Mouse (Mus musculus) retina, postnatal 7 days (tissue): ENCODE data around the gene Fam71a.

ENCODE experiments used
- DNase-seq: peaks from one replicate; pipeline ENCODE4 v3.0.0-alpha.2; 2012; ENCODE audit warnings: low read depth, low spot score

Fam71a gene

DNA sequence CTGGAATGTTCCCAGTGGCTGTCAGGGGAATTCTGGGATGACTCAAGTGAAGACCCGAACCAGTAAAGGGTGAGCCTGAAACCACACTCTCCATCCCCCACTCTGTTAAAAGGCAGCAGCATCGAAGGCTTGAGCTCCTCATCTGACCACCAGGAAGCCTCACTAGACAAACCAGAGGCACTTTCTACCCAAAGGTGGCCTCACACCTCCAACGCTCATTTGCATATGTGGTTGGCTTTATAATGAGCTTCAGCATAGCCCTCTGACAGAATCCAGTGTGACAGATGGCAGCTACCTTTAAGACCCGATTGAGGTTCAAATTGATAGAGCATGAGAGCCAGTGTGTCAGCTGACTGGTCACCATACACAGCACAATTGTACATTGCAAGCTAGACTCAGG lies 40.3 kb downstream of the Fam71a start:
- no peak for DNase-seq

DNA sequence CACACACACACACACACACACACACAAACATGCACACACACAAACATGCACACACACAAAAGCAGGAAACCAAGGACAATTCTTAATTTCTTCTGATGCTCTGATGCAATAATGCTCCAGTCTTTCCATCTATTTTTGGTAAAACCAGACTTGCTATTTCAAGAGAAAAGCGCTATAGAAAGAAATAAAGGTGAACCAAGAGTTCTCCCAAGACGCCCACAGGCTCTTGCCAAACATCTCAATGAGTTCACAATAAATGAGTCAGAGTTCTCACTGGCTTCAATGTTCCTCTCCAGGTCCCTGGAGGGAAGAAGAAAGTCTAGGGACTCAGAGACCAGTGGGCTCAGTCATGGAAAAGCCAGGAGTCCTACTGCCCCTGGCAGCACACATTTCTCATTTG lies 40.9 kb downstream of the Fam71a start:
- no peak for DNase-seq

DNA sequence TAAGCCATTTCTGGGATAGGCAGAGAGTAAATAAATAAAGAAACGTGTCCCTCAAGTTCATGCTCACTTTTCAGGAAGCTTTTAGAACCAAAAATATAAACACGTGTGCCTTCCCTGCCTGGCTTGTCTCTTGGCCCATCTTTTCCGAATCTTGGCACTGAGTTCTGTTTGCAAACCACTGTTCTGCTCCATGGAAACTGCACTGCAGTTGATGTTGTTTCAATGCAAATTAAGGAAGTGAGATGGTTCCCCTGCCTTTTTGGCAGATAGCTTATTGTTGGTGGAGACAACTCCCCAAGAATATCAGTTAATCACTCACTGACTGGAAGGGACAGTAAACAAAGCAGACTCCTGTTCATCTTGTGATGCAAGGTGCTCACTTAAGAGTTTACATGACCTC lies 41.9 kb downstream of the Fam71a start:
- DNase-seq = no peak

DNA sequence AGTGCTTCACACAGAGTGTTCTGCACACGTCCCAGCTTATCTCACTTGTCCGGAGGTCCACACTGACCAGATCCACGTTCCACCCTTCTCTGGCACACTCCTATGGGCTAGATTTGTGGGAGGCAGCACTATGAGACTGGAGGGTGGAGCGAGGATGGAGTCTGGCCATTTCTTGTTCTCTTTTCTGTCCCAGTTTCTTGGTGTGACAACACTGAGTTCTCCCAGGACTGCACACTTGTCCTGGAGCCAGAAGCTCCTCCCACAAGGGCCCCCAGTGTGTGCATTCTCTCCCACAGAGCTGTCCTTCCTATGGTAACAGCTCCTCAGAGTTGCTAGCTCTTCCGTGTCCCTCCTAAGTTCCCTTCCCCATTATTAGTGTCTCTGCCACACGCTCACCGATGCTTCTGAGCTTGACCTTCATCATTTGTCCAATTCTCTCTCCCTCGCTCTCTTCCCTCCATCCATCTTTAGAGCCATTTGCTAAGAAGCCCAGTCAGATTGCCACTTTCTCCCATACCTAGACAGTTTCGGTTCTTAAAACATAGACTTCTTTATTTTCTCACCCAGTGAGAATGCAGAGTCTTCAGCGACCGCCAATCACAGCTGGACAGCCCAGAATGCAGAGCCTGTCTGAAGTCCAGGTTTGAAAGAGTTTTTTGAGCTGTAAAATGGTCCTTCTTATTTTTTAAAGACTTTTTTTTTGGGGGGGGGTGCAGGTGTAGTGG lies 48.9 kb downstream of the Fam71a start:
- no peak for DNase-seq

DNA sequence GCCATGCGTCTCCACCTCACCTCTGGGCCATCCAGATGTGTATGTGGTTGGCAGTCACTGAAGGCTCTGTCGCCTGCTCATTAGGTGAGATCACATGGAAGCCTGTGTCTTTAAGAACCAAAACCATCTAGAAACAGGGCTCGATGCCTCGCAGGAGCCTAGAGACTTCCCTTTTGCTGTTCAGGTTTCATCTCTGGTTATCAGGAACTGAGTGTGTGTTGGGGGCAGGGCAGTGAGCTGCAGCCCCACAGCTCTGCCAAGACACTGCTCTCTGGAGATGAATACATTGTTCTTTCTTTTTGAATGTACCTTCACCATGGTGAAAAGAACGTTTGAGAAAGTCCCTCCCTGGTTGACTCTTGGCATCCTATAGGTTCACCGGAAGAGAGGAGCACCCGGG lies 49.7 kb downstream of the Fam71a start:
- DNase-seq = no peak
